Mouse (Mus musculus): ENCODE results near the gene Mettl27. TPM values are rescaled to one million over a fixed set of nuclear protein-coding genes. Genes with fewer than 3 reads are reported as not detected.

The Mettl27 gene
- total RNA-seq, 1 experiment: 15.6 TPM

DNA sequence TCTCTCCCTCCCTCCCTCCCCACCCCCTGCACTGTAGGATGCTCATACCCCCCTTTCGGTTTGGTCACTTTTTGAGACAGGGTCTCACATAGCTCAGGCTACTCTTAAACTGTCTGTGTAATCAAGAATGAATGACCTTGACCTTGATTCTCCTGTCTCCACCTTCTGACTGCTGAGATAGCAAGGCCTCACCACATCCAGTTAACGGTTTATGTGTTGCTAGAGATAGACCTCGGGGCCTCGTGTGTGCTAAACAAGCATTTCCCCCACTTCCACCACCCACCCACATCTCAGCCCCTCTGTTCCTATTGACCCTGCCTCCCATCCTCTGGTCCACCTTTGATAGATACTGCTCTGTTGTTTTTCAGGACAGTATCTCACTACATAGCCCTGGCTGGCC is 45.7 kb downstream of the Mettl27 start:
- TF ChIP-seq MAFK (IDR thresholded peaks at IDR 0.05; ENCODE audit: insufficient read depth, low read depth, low read length) (no peak), HCFC1 (IDR thresholded peaks at IDR 0.05; ENCODE audit: borderline replicate concordance, insufficient read depth, low read length) (no peak), CHD2 (IDR thresholded peaks at IDR 0.05; ENCODE audit: low read depth, low read length) (no peak), ZNF384 (IDR thresholded peaks at IDR 0.05; ENCODE audit: low read depth, low read length) (no peak), ZC3H11A (IDR thresholded peaks at IDR 0.05; ENCODE audit: borderline replicate concordance, low read depth, low read length) (no peak)

GRCm38 (mm10) chr5:134981149-134981548 is 49.0 kb downstream of the Mettl27 start:
- in situ Hi-C loops (cut with MboI; ENCODE audit: low sequenced_read_pairs in 2 of 2, unreplicated experiment in 2 of 2): no loop called here
- TF ChIP-seq CHD2 (IDR thresholded peaks at IDR 0.05; ENCODE audit: low read depth, low read length): no peak
- TF ChIP-seq ZNF384 (IDR thresholded peaks at IDR 0.05; ENCODE audit: low read depth, low read length): peak; percentile 23; the same call in 1 of the 2 replicates
- Histone ChIP-seq H3K9me3 (ENCODE audit: control insufficient read depth, insufficient read depth, low read depth, low read length) (no peaks in the 10 kb centered on the region), H3K36me3 (ENCODE audit: control insufficient read depth, insufficient read depth, low read length, poor library complexity, severe bottlenecking) (no peaks in the 10 kb centered on the region), H3K4me1 (ENCODE audit: control insufficient read depth in 2 of 2, insufficient read depth in 2 of 2, low read length in 2 of 2, poor library complexity in 1 of 2) (peaks cover 2 to 22% of the 10 kb centered on the region in 2 experiments; a peak in 3 of 4 replicates), H3K27ac (ENCODE audit: insufficient read depth, low read depth, low read length, poor library complexity, severe bottlenecking) (peak overlapping the region; percentile 51), H3K9ac (ENCODE audit: insufficient read depth, low read depth, low read length, poor library complexity, severe bottlenecking) (peak overlapping the region; percentile 35), H3K4me3 (ENCODE audit: insufficient read depth in 1 of 2, low read depth in 1 of 2, low read length in 2 of 2, poor library complexity in 1 of 2, severe bottlenecking in 1 of 2) (peak overlapping the region; percentile 8 to 49)
- DNase-seq (ENCODE audit: low read depth, low spot score): no peak

More for the DNA sequence above, 45.7 kb downstream of the Mettl27 start:
- Histone ChIP-seq H3K4me3 (ENCODE audit: insufficient read depth in 1 of 2, low read depth in 1 of 2, low read length in 2 of 2, poor library complexity in 1 of 2, severe bottlenecking in 1 of 2) (no peak overlapping the region), H3K27ac (ENCODE audit: insufficient read depth, low read depth, low read length, poor library complexity, severe bottlenecking) (no peak overlapping the region), H3K9me3 (ENCODE audit: control insufficient read depth, insufficient read depth, low read depth, low read length) (no peaks in the 10 kb centered on the region), H3K4me1 (ENCODE audit: control insufficient read depth in 2 of 2, insufficient read depth in 2 of 2, low read length in 2 of 2, poor library complexity in 1 of 2) (peaks cover 5 to 17% of the 10 kb centered on the region in 2 experiments), H3K36me3 (ENCODE audit: control insufficient read depth, insufficient read depth, low read length, poor library complexity, severe bottlenecking) (no peaks in the 10 kb centered on the region), H3K9ac (ENCODE audit: insufficient read depth, low read depth, low read length, poor library complexity, severe bottlenecking) (no peak overlapping the region)
- DNase-seq (ENCODE audit: low read depth, low spot score): no peak
- in situ Hi-C loops (cut with MboI; ENCODE audit: low sequenced_read_pairs in 2 of 2, unreplicated experiment in 2 of 2): no loop called here

- no peak for DNase-seq (ENCODE audit: low read depth, low spot score)
- no peak overlapping the region for H3K27ac ChIP-seq (ENCODE audit: insufficient read depth, low read depth, low read length, poor library complexity, severe bottlenecking)
- TF ChIP-seq CHD2 (IDR thresholded peaks at IDR 0.05; ENCODE audit: low read depth, low read length): no peak
- TF ChIP-seq ZNF384 (IDR thresholded peaks at IDR 0.05; ENCODE audit: low read depth, low read length): no peak
- TF ChIP-seq MAFK (IDR thresholded peaks at IDR 0.05; ENCODE audit: insufficient read depth, low read depth, low read length): no peak
- no peak for TF ChIP-seq ZC3H11A (IDR thresholded peaks at IDR 0.05; ENCODE audit: borderline replicate concordance, low read depth, low read length)
- no peak for TF ChIP-seq HCFC1 (IDR thresholded peaks at IDR 0.05; ENCODE audit: borderline replicate concordance, insufficient read depth, low read length)
- H3K36me3 ChIP-seq (ENCODE audit: control insufficient read depth, insufficient read depth, low read length, poor library complexity, severe bottlenecking): no peaks in the 10 kb centered on the region
- H3K4me1 ChIP-seq (ENCODE audit: control insufficient read depth in 2 of 2, insufficient read depth in 2 of 2, low read length in 2 of 2, poor library complexity in 1 of 2): peaks cover 4 to 24% of the 10 kb centered on the region in 2 experiments
- no peak overlapping the region for H3K9ac ChIP-seq (ENCODE audit: insufficient read depth, low read depth, low read length, poor library complexity, severe bottlenecking)
- no peak overlapping the region for H3K4me3 ChIP-seq (ENCODE audit: insufficient read depth in 1 of 2, low read depth in 1 of 2, low read length in 2 of 2, poor library complexity in 1 of 2, severe bottlenecking in 1 of 2)
- no peaks in the 10 kb centered on the region for H3K9me3 ChIP-seq (ENCODE audit: control insufficient read depth, insufficient read depth, low read depth, low read length)
- in situ Hi-C loops (cut with MboI; ENCODE audit: low sequenced_read_pairs in 2 of 2, unreplicated experiment in 2 of 2): no loop called here
Observed at GRCm38 (mm10) chr5:134983111-134983510, 50.9 kb downstream of the Mettl27 start.

GRCm38 (mm10) chr5:134983771-134984170 is 51.6 kb downstream of the Mettl27 start:
- in situ Hi-C loops (cut with MboI; ENCODE audit: low sequenced_read_pairs in 2 of 2, unreplicated experiment in 2 of 2): no loop called here
- Histone ChIP-seq H3K4me1 (ENCODE audit: control insufficient read depth in 2 of 2, insufficient read depth in 2 of 2, low read length in 2 of 2, poor library complexity in 1 of 2) (peaks cover 4 to 24% of the 10 kb centered on the region in 2 experiments), H3K27ac (ENCODE audit: insufficient read depth, low read depth, low read length, poor library complexity, severe bottlenecking) (no peak overlapping the region)

More at GRCm38 (mm10) chr5:134983771-134984170, 51.6 kb downstream of the Mettl27 start:
- H3K9me3 ChIP-seq (ENCODE audit: control insufficient read depth, insufficient read depth, low read depth, low read length): no peaks in the 10 kb centered on the region
- no peaks in the 10 kb centered on the region for H3K36me3 ChIP-seq (ENCODE audit: control insufficient read depth, insufficient read depth, low read length, poor library complexity, severe bottlenecking)
- no peak for TF ChIP-seq CHD2 (IDR thresholded peaks at IDR 0.05; ENCODE audit: low read depth, low read length)
- TF ChIP-seq ZC3H11A (IDR thresholded peaks at IDR 0.05; ENCODE audit: borderline replicate concordance, low read depth, low read length): no peak
- TF ChIP-seq HCFC1 (IDR thresholded peaks at IDR 0.05; ENCODE audit: borderline replicate concordance, insufficient read depth, low read length): no peak
- TF ChIP-seq MAFK (IDR thresholded peaks at IDR 0.05; ENCODE audit: insufficient read depth, low read depth, low read length): no peak
- no peak for TF ChIP-seq ZNF384 (IDR thresholded peaks at IDR 0.05; ENCODE audit: low read depth, low read length)
- H3K9ac ChIP-seq (ENCODE audit: insufficient read depth, low read depth, low read length, poor library complexity, severe bottlenecking): no peak overlapping the region
- DNase-seq (ENCODE audit: low read depth, low spot score): no peak
- no peak overlapping the region for H3K4me3 ChIP-seq (ENCODE audit: insufficient read depth in 1 of 2, low read depth in 1 of 2, low read length in 2 of 2, poor library complexity in 1 of 2, severe bottlenecking in 1 of 2)
